Mouse (Mus musculus): ENCODE measurements around the gene Dhrs7b. TPM values are rescaled to one million over a fixed set of nuclear protein-coding genes. Genes with fewer than 3 reads are reported as not detected.
"Not testable (repeated sequence)": the region's sequence is repeated elsewhere in the genome, so short reads cannot be mapped to it uniquely, and the experiment has no call there.

Gene Dhrs7b
- polyA plus RNA-seq, 1 experiment from 2014 or later: 24.2 TPM

DNA sequence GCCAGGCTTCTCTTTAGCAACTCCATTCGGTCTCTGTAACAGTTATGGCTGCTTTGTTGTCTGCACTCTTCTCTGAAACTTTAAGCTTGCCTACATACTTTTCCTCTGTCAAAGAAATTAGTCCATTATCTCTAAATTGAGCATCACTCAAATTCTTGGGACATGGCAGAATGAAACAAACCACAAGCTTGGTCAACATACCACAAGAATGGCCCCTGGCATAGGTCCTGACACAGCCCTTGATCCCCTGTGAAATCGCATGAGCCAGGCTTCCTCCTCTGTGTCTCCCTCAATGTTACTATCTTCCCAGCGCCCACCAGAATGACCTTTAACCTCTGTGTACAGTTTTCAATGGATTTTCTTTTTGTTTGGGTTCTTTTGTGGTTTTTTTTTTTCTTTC is 52.0 kb downstream of the Dhrs7b start:
- no peak for DNase-seq (ENCODE audit: low spot score)
- TF ChIP-seq EP300 (IDR thresholded peaks at IDR 0.05) (no peak), CTCF (IDR thresholded peaks at IDR 0.05) (no peak)
- H3K9ac ChIP-seq (replicated peaks; ENCODE audit: low read depth): no peak overlapping the region
- no peaks in the 10 kb centered on the region for H3K27me3 ChIP-seq (replicated peaks; ENCODE audit: insufficient read depth, low read length)
- H3K4me3 ChIP-seq (ENCODE audit: low read depth, low read length): no peak overlapping the region
- H3K4me2 ChIP-seq (replicated peaks; ENCODE audit: low read depth, low read length): no peak overlapping the region
- H3K36me3 ChIP-seq (ENCODE audit: insufficient read depth, low read length): no peaks in the 10 kb centered on the region
- WGBS: 67% methylated on average over 3 of the region's 3 CpGs
- ATAC-seq: no peak
- H3K27ac ChIP-seq (ENCODE audit: low read length): no peak overlapping the region
- H3K9me3 ChIP-seq (ENCODE audit: low read length): no peaks in the 10 kb centered on the region
- H3K4me1 ChIP-seq (ENCODE audit: insufficient read depth, low read depth, low read length): peaks cover 1% of the 10 kb centered on the region; the same call in 1 of the 2 replicates

DNA sequence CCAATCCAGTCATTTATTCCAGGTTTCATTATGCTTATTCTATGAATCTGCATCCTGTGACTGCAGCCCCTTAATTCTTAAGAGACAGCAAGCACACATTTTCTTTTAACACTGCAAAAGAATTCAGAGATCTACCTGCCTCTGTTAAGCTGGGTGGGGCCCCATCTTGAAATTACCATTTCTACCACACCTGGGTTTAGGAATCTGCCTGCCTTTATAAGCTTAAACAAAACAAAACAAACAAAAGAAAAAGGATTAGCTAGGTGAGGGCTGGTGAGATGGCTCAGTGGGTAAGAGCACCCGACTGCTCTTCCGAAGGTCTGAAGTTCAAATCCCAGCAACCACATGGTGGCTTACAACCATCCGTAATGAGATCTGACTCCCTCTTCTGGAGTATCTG is 56.6 kb downstream of the Dhrs7b start:
- WGBS: 76% methylated on average over 2 of the region's 3 CpGs
- not testable (repeated sequence) for H3K4me1 ChIP-seq (ENCODE audit: insufficient read depth, low read depth, low read length); ATAC-seq; H3K4me3 ChIP-seq (ENCODE audit: low read depth, low read length); H3K4me2 ChIP-seq (replicated peaks; ENCODE audit: low read depth, low read length); DNase-seq (ENCODE audit: low spot score); H3K9ac ChIP-seq (replicated peaks; ENCODE audit: low read depth); H3K36me3 ChIP-seq (ENCODE audit: insufficient read depth, low read length); H3K9me3 ChIP-seq (ENCODE audit: low read length); H3K27me3 ChIP-seq (replicated peaks; ENCODE audit: insufficient read depth, low read length); H3K27ac ChIP-seq (ENCODE audit: low read length)

- H3K9ac ChIP-seq (replicated peaks; ENCODE audit: low read depth): no peak overlapping the region
- H3K4me2 ChIP-seq (replicated peaks; ENCODE audit: low read depth, low read length): no peak overlapping the region; the same call in 1 of the 2 replicates
- WGBS: 50% methylated on average over 2 of the region's 2 CpGs
- DNase-seq (ENCODE audit: low spot score) (no peak), ATAC-seq (no peak)
- no peaks in the 10 kb centered on the region; the same call in 1 of the 2 replicates for H3K4me1 ChIP-seq (ENCODE audit: insufficient read depth, low read depth, low read length)
- H3K27me3 ChIP-seq (replicated peaks; ENCODE audit: insufficient read depth, low read length): no peaks in the 10 kb centered on the region
- TF ChIP-seq EP300 (IDR thresholded peaks at IDR 0.05): no peak
- no peak for TF ChIP-seq CTCF (IDR thresholded peaks at IDR 0.05)
- no peak overlapping the region for H3K4me3 ChIP-seq (ENCODE audit: low read depth, low read length)
- no peaks in the 10 kb centered on the region for H3K36me3 ChIP-seq (ENCODE audit: insufficient read depth, low read length)
- no peaks in the 10 kb centered on the region for H3K9me3 ChIP-seq (ENCODE audit: low read length)
- no peak overlapping the region for H3K27ac ChIP-seq (ENCODE audit: low read length)
Measured at GRCm38 (mm10) chr11:60889861-60890260, 59.4 kb downstream of the Dhrs7b start.

DNA sequence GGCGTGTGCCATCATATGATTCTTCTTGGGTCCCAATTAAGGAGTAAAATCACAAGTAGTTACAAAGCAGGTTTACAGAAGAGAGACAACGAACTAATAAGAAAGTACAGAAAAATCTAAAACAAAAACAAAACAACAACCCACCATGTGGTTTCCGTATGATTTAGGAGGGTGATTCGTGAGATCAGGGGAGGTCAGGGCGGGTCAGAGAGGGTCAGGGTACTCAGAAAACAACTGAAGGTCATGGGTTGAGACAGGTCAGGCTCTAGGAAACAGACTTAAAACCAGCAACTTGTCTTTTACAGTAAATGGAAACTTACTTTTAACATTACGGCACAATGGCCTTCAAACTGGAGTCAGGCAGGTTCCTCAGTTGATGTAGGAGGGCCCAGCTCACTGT is 59.9 kb downstream of the Dhrs7b start:
- no peak overlapping the region for H3K4me3 ChIP-seq (ENCODE audit: low read depth, low read length)

DNA sequence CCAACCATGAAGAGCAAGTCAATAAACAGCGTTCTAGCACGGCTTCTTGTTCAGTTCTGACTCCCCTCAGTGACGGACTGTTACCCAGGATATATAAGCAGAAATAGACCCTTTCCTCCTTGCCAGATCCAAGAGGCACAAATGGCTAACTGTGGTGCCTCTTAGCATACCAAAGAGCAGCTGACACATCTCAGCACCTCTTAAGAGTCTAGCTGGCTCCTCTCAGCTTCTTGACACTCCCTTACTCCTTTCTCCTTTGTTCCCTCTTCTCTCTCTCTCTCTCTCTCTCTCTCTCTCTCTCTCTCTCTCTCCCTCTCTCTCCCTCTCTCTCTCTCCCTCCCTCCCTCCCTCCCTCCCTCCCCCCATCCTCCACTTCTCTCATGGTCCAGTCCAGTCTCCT is 60.3 kb downstream of the Dhrs7b start:
- TF ChIP-seq CTCF (IDR thresholded peaks at IDR 0.05) (no peak), EP300 (IDR thresholded peaks at IDR 0.05) (peak; percentile 23; the same call in 1 of the 2 replicates)
- Histone ChIP-seq H3K36me3 (ENCODE audit: insufficient read depth, low read length) (no peaks in the 10 kb centered on the region), H3K9me3 (ENCODE audit: low read length) (no peaks in the 10 kb centered on the region), H3K27me3 (replicated peaks; ENCODE audit: insufficient read depth, low read length) (no peaks in the 10 kb centered on the region), H3K27ac (ENCODE audit: low read length) (peak overlapping the region; percentile 59; the same call in 1 of the 2 replicates), H3K4me2 (replicated peaks; ENCODE audit: low read depth, low read length) (no peak overlapping the region), H3K9ac (replicated peaks; ENCODE audit: low read depth) (no peak overlapping the region), H3K4me3 (ENCODE audit: low read depth, low read length) (no peak overlapping the region), H3K4me1 (ENCODE audit: insufficient read depth, low read depth, low read length) (no peaks in the 10 kb centered on the region; the same call in 1 of the 2 replicates)
- DNase-seq (ENCODE audit: low spot score) (peak; percentile 81), ATAC-seq (peak; percentile 89)
- 40% methylated on average over 3 of the region's 3 CpGs for WGBS

More for the DNA sequence above, 59.9 kb downstream of the Dhrs7b start:
- no peak overlapping the region for H3K9ac ChIP-seq (replicated peaks; ENCODE audit: low read depth)
- H3K27ac ChIP-seq (ENCODE audit: low read length): peak overlapping the region; percentile 59; the same call in 1 of the 2 replicates
- DNase-seq (ENCODE audit: low spot score) (no peak), ATAC-seq (no peak)
- no peaks in the 10 kb centered on the region for H3K36me3 ChIP-seq (ENCODE audit: insufficient read depth, low read length)
- no peaks in the 10 kb centered on the region; the same call in 1 of the 2 replicates for H3K4me1 ChIP-seq (ENCODE audit: insufficient read depth, low read depth, low read length)
- H3K4me2 ChIP-seq (replicated peaks; ENCODE audit: low read depth, low read length): no peak overlapping the region; the same call in 1 of the 2 replicates
- TF ChIP-seq CTCF (IDR thresholded peaks at IDR 0.05) (no peak), EP300 (IDR thresholded peaks at IDR 0.05) (no peak)
- no peaks in the 10 kb centered on the region for H3K9me3 ChIP-seq (ENCODE audit: low read length)
- 59% methylated on average over 6 of the region's 6 CpGs for WGBS
- no peaks in the 10 kb centered on the region for H3K27me3 ChIP-seq (replicated peaks; ENCODE audit: insufficient read depth, low read length)

- Histone ChIP-seq H3K36me3 (ENCODE audit: insufficient read depth, low read length) (no peaks in the 10 kb centered on the region), H3K27ac (ENCODE audit: low read length) (no peak overlapping the region), H3K9ac (replicated peaks; ENCODE audit: low read depth) (no peak overlapping the region), H3K4me1 (ENCODE audit: insufficient read depth, low read depth, low read length) (no peaks in the 10 kb centered on the region; the same call in 1 of the 2 replicates), H3K27me3 (replicated peaks; ENCODE audit: insufficient read depth, low read length) (no peaks in the 10 kb centered on the region), H3K4me2 (replicated peaks; ENCODE audit: low read depth, low read length) (no peak overlapping the region), H3K4me3 (ENCODE audit: low read depth, low read length) (no peak overlapping the region), H3K9me3 (ENCODE audit: low read length) (no peaks in the 10 kb centered on the region)
- ATAC-seq (peak; percentile 80), DNase-seq (ENCODE audit: low spot score) (peak; percentile 69)
- 26% methylated on average over 4 of the region's 4 CpGs for WGBS
- no peak for TF ChIP-seq CTCF (IDR thresholded peaks at IDR 0.05)
- peak; percentile 42 for TF ChIP-seq EP300 (IDR thresholded peaks at IDR 0.05)
Measured at GRCm38 (mm10) chr11:60895915-60896314, 65.5 kb downstream of the Dhrs7b start.

DNA sequence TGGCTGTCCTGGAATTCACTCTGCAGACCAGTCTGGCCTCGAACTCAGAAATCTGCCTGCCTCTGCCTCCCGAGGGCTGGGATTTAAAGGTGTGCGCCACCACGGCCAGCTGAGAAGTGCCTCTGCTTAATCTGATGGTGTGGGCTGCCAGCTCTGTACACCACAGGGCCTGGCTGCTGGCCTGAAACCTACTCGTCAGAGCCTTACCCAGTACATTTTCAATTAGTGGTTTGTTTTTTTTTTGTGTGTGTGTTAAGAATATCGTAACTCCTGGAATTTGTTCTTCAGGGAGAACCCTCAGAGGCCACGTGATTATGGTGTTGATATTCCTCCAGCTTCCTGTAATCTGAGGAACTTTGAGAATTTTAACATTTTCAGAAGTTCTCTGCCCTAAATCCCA is 71.6 kb downstream of the Dhrs7b start:
- no peaks in the 10 kb centered on the region for H3K27me3 ChIP-seq (replicated peaks; ENCODE audit: insufficient read depth, low read length)
- TF ChIP-seq EP300 (IDR thresholded peaks at IDR 0.05) (no peak), CTCF (IDR thresholded peaks at IDR 0.05) (no peak)
- WGBS: 69% methylated on average over 7 of the region's 7 CpGs
- H3K4me1 ChIP-seq (ENCODE audit: insufficient read depth, low read depth, low read length): no peaks in the 10 kb centered on the region
- H3K9ac ChIP-seq (replicated peaks; ENCODE audit: low read depth): no peak overlapping the region
- H3K9me3 ChIP-seq (ENCODE audit: low read length): no peaks in the 10 kb centered on the region
- ATAC-seq (no peak), DNase-seq (ENCODE audit: low spot score) (peak; percentile 34)
- no peak overlapping the region for H3K4me3 ChIP-seq (ENCODE audit: low read depth, low read length)
- no peak overlapping the region for H3K27ac ChIP-seq (ENCODE audit: low read length)
- no peak overlapping the region for H3K4me2 ChIP-seq (replicated peaks; ENCODE audit: low read depth, low read length)
- peaks cover 13% of the 10 kb centered on the region for H3K36me3 ChIP-seq (ENCODE audit: insufficient read depth, low read length)

Data from lung, postnatal 0 days (tissue).